Mouse (Mus musculus): ENCODE data around the gene Armc3.

Armc3 gene

DNA sequence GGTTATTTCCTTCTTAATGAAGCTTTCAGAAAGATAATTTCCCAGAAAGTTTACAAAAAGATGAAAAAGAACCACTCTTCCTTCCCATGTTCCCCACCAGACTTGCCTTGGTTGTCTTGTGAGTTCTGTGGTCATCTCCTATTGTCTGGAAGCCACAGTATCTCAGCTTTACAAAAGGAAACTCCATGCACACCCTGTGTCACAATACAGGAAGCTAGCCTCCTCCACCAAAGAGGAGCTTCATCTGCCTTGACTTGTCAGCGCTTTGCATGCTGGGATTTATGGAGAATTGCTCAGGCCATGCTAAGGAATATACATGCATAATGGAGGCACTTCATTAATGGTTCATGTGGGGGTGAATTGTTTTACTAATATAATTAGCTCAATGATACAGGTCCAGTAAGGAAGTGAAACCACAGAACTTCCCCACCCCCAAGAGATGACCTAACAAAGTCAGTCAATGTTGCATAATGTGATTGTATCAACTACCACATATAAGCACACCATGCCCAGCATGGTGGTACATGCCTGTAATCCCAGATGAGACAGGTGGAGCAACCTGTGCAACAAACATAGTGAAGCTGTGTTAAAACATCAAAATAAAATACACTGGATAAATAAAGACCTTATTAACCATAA is 152.6 kb downstream of the Armc3 start:
- no peak for DNase-seq (ENCODE audit: low read depth, low spot score)

DNA sequence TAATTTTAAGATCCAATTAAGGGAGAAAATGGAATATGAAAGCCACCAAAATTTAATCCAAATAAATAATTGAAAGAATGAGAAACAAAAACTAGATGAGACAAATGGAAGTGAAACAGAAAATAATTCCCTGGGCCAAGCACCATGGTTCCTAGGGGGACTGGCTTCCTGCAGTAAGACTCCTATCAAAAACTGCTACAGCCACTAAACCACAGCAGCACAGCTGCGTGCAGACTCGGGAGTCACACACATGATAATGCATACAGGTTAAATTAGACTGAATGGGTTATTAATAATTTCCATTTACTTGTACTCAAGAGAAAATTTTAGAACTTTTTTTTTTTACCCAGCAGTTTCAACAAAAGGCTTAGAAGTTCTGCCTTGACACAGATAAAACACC is 154.1 kb downstream of the Armc3 start:
- no peak for DNase-seq (ENCODE audit: low read depth, low spot score)

Data from mesoderm, embryonic 11.5 days (tissue).